Mouse (Mus musculus): ENCODE data around the gene Hist1h2be.
"Not testable (repeated sequence)": the region's sequence is repeated elsewhere in the genome, so short reads cannot be mapped to it uniquely, and the experiment has no call there.

GRCm38 (mm10) chr13:23570261-23571021 lies 50.5 kb downstream of the Hist1h2be start:
- not testable (repeated sequence) for TF ChIP-seq CTCF (IDR thresholded peaks at IDR 0.05; ENCODE audit: insufficient read depth, low read length); POLR2A (IDR thresholded peaks at IDR 0.05; ENCODE audit: borderline replicate concordance, extremely low read depth, low read depth, low read length)

Measured in lung, adult 2 months (tissue).